ENCODE assay signal across 24 mouse cellular contexts in the genomic region with DNA sequence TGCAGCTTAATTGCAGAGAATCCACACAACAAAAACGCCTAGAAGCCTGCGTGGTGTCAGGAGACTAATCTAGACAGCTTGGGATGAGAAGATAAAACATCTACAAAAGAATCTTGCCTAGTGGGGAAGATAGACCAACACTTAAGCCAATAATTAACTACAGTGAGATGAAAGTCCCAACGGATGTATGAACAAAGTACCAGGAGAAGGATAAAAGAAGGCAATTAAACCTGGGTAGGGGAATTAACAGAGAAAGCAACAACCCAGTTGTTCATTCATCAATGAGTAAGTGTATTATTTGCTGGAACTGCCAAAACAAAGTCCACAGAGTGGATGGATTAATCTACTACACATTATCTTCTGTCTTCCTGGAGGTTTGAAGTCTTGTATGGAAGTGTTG.
DNase-seq lines count a peak whose midpoint lies in the region; ATAC-seq and TF ChIP-seq lines count a peak whose summit lies in the region.
"Had no signal": no experiment of that assay in that cellular context is flagged by ENCODE, and none has a peak within 500 bp of the region (broad histone marks: within the 10 kb centered on the region; RNA-seq: fewer than 3 reads in every experiment).

No protein-coding gene starts in this region.

- no peak overlapping the region for H3K4me2 ChIP-seq in kidney, embryonic 15.5 days
- no peak overlapping the region for H3K4me2 ChIP-seq in kidney, postnatal 0 days (ENCODE audit: low read length)
- H3K4me2 ChIP-seq: embryonic facial prominence, embryonic 12.5 days; forebrain, embryonic 13.5 days; forebrain, embryonic 15.5 days had no signal

- DNase-seq in kidney, adult 2 months: peak; percentile 84
- DNase-seq in kidney, adult 18-20 months: no peak
- no peak for DNase-seq in kidney, postnatal 4 days
- peak; percentile 11 for DNase-seq in kidney, postnatal 0 days (ENCODE audit: low spot score)
- no peak for DNase-seq in kidney, postnatal 10 days
- DNase-seq: adrenal gland, adult 8-10 months; adrenal gland, postnatal 14 days; adrenal gland, postnatal 36 days; B cell, adult 2 months; cerebellum, adult 11-12 months; cerebellum, adult 2 months; cerebellum, adult 9-10 months; cerebellum, postnatal 10 days; cerebellum, postnatal 25 days had no signal

- TF ChIP-seq POLR2A in kidney, adult 2 months (IDR thresholded peaks at IDR 0.05; ENCODE audit: low read depth, low read length): no peak

- TF ChIP-seq CTCF in kidney, adult 2 months (conservative IDR thresholded peaks at IDR 0.05; ENCODE audit: insufficient read depth, insufficient read length, low read depth, low read length): no peak
- no peak for TF ChIP-seq CTCF in kidney, postnatal 0 days (IDR thresholded peaks at IDR 0.05; ENCODE audit: low read depth)

- 43% methylated on average over 3 of the region's 3 CpGs for WGBS in kidney, adult 2 months
- 72% methylated on average over 3 of the region's 3 CpGs for WGBS in kidney, embryonic 15.5 days
- whole genome bisulfite sequencing in kidney, postnatal 0 days: 60% methylated on average over 3 of the region's 3 CpGs

- H3K9ac ChIP-seq in kidney, embryonic 15.5 days: no peak overlapping the region
- H3K9ac ChIP-seq in kidney, postnatal 0 days (ENCODE audit: low read depth, low read length): no peak overlapping the region
- H3K9ac ChIP-seq: embryonic facial prominence, embryonic 12.5 days; forebrain, embryonic 13.5 days; forebrain, embryonic 15.5 days had no signal

- peak overlapping the region; percentile 87; the same call in 1 of the 2 replicates for H3K27ac ChIP-seq in kidney, adult 2 months (ENCODE audit: insufficient read depth, low read depth, low read length)
- H3K27ac ChIP-seq in kidney, embryonic 15.5 days: no peak overlapping the region
- no peak overlapping the region for H3K27ac ChIP-seq in kidney, postnatal 0 days
- H3K27ac ChIP-seq: embryonic facial prominence, embryonic 10.5 days; embryonic facial prominence, embryonic 12.5 days; forebrain, embryonic 13.5 days; forebrain, embryonic 15.5 days had no signal

- H3K36me3 ChIP-seq in kidney, adult 2 months (ENCODE audit: control insufficient read depth, insufficient read depth, low read length): no peaks in the 10 kb centered on the region
- no peaks in the 10 kb centered on the region for H3K36me3 ChIP-seq in kidney, embryonic 15.5 days
- H3K36me3 ChIP-seq in kidney, postnatal 0 days (ENCODE audit: insufficient read depth, low read length): no peaks in the 10 kb centered on the region
- H3K36me3 ChIP-seq: embryonic facial prominence, embryonic 10.5 days; embryonic facial prominence, embryonic 12.5 days; forebrain, embryonic 15.5 days; G1E had no signal

- H3K4me3 ChIP-seq in kidney, adult 2 months (ENCODE audit: insufficient read depth, low read depth, low read length): no peak overlapping the region
- no peak overlapping the region for H3K4me3 ChIP-seq in kidney, embryonic 15.5 days (replicated peaks)
- no peak overlapping the region for H3K4me3 ChIP-seq in kidney, postnatal 0 days (replicated peaks; ENCODE audit: low read depth, low read length)
- H3K4me3 ChIP-seq: embryonic facial prominence, embryonic 10.5 days; embryonic facial prominence, embryonic 12.5 days; forebrain, embryonic 13.5 days; forebrain, embryonic 15.5 days had no signal

- H3K4me1 ChIP-seq in kidney, adult 2 months (ENCODE audit: control insufficient read depth, insufficient read depth, low read length): 0 out of 2 replicates have a peak, but pooled peaks cover 3% of the 10 kb centered on the region
- H3K4me1 ChIP-seq in kidney, embryonic 15.5 days: no peaks in the 10 kb centered on the region
- no peaks in the 10 kb centered on the region for H3K4me1 ChIP-seq in kidney, postnatal 0 days (replicated peaks; ENCODE audit: insufficient read depth, low read length)
- H3K4me1 ChIP-seq: embryonic facial prominence, embryonic 10.5 days; embryonic facial prominence, embryonic 12.5 days; forebrain, embryonic 13.5 days; forebrain, embryonic 15.5 days had no signal

- peaks cover 3% of the 10 kb centered on the region; the same call in 1 of the 2 replicates for H3K9me3 ChIP-seq in kidney, embryonic 15.5 days (replicated peaks)
- no peaks in the 10 kb centered on the region for H3K9me3 ChIP-seq in kidney, postnatal 0 days (replicated peaks; ENCODE audit: low read length)

- ATAC-seq in kidney, embryonic 15.5 days (replicated peaks; ENCODE audit: low FRiP score): 0 out of 2 replicates have a peak, but pooled peaks have one; percentile 12
- ATAC-seq in kidney, postnatal 0 days (replicated peaks; ENCODE audit: low FRiP score, low read depth): peak; percentile 52
- ATAC-seq: activated CD4-positive, CD25-positive, alpha-beta regulatory T cell, adult 4 months; CD4-positive, CD25-positive, alpha-beta regulatory T cell, adult 4 months; forebrain, embryonic 13.5 days; forebrain, embryonic 15.5 days; Patski had no signal

- H3K27me3 ChIP-seq in kidney, adult 2 months (replicated peaks; ENCODE audit: control insufficient read depth, insufficient read depth, low read length): no peaks in the 10 kb centered on the region
- H3K27me3 ChIP-seq in kidney, embryonic 15.5 days: no peaks in the 10 kb centered on the region
- H3K27me3 ChIP-seq in kidney, postnatal 0 days (ENCODE audit: insufficient read depth, low read length): no peaks in the 10 kb centered on the region
- H3K27me3 ChIP-seq: CH12.LX; embryonic facial prominence, embryonic 12.5 days; forebrain, embryonic 13.5 days; forebrain, embryonic 15.5 days; Patski had no signal

Comparison
In these comparisons a context has a peak if more than half of its experiments do, and no peak if none do; other contexts are left out.
1. DNase-seq: peak in kidney, adult 2 months (single experiment) and kidney, postnatal 0 days (single experiment); none in kidney, adult 18-20 months (single experiment), kidney, postnatal 4 days (0 of 2) and kidney, postnatal 10 days (single experiment).